Mouse (Mus musculus) hindbrain, embryonic 11.5 days (tissue): ENCODE data around the gene Elp4. TPM values are rescaled to one million over a fixed set of nuclear protein-coding genes. Genes with fewer than 3 reads are reported as not detected.

Experiments used
- ATAC-seq: fragments of 200-750 bp; cut with Nextera tagmentation; 2 replicates; pipeline ENCODE4 v1.8.0; 2017; ENCODE audit warnings: mild to moderate bottlenecking, moderate TSS enrichment, moderate library complexity; ENCODE audit not compliant: low FRiP score
- DNase-seq: peaks from one replicate; pipeline ENCODE4 v3.0.0-alpha.2; 2015; ENCODE audit warnings: low spot score
- H3K27ac ChIP-seq: fragments of 300-500 bp; sonication (generic); 2 replicates; pipeline ENCODE4 v1.5.1; 2014; ENCODE audit warnings: mild to moderate bottlenecking, low read depth, low read length
- H3K27me3 ChIP-seq: fragments of 300-500 bp; sonication (generic); 2 replicates; pipeline ENCODE4 v1.6.1; 2014; ENCODE audit warnings: mild to moderate bottlenecking, low read length, moderate library complexity, mixed read lengths; ENCODE audit not compliant: control insufficient read depth, insufficient read depth
- H3K36me3 ChIP-seq: fragments of 300-500 bp; sonication (generic); 2 replicates; pipeline ENCODE4 v1.6.1; 2014; ENCODE audit warnings: mild to moderate bottlenecking, low read length, moderate library complexity, mixed read lengths; ENCODE audit not compliant: control insufficient read depth, insufficient read depth
- H3K4me1 ChIP-seq: fragments of 300-500 bp; sonication (generic); replicated peaks from 2 replicates; pipeline ENCODE4 v1.6.1; 2014; ENCODE audit warnings: low read length, mixed read lengths; ENCODE audit not compliant: control insufficient read depth, insufficient read depth
- H3K4me2 ChIP-seq: fragments of 300-500 bp; sonication (generic); replicated peaks from 2 replicates; pipeline ENCODE4 v1.6.1; 2014; ENCODE audit warnings: mild to moderate bottlenecking, low read depth, low read length
- H3K4me3 ChIP-seq: fragments of 300-500 bp; sonication (generic); 2 replicates; pipeline ENCODE4 v1.5.1; 2014; ENCODE audit warnings: low read depth, low read length
- H3K9ac ChIP-seq: fragments of 300-500 bp; sonication (generic); 2 replicates; pipeline ENCODE4 v1.6.1; 2014; ENCODE audit warnings: low read depth, low read length
- H3K9me3 ChIP-seq: fragments of 300-500 bp; sonication (generic); 2 replicates; pipeline ENCODE4 v1.6.1; 2016; ENCODE audit warnings: low read length; ENCODE audit not compliant: control insufficient read depth
- WGBS: fragments of 180-500 bp; shearing (Covaris S2); extraction: QIAGEN DNeasy Blood & Tissue Kit; methylation state at CpG from one replicate; pipeline ENCODE4 v1.1.7; 2014; 5-methylcytosine and 5-hydroxymethylcytosine counted together
- polyA plus RNA-seq: library from polyadenylated mRNA; unstranded; fragments of >200 nt; fragmentation: Nextera tagmentation; extraction: Ambion mirVana; gene quantifications from 2 replicates; pipeline ENCODE4 v1.2.1, GENCODE M21; 2014

The Elp4 gene
- polyA plus RNA-seq, 1 experiment from 2014 or later, result 61.9 TPM

- Histone ChIP-seq H3K4me1 (no peaks in the 10 kb centered on the region), H3K36me3 (no peaks in the 10 kb centered on the region), H3K9ac (no peak overlapping the region), H3K9me3 (no peaks in the 10 kb centered on the region), H3K27ac (no peak overlapping the region), H3K27me3 (no peaks in the 10 kb centered on the region), H3K4me3 (no peak overlapping the region), H3K4me2 (no peak overlapping the region)
- DNase-seq, result no peak
- no peak for ATAC-seq
- 89% methylated on average over 3 of the region's 3 CpGs for WGBS
Measured at GRCm38 (mm10) chr2:105815170-105815569, 89.2 kb downstream of the Elp4 start.

- 75% methylated on average over 3 of the region's 3 CpGs for WGBS
- H3K27me3 ChIP-seq, result no peaks in the 10 kb centered on the region
- H3K4me3 ChIP-seq, result no peak overlapping the region
- H3K4me1 ChIP-seq, result no peaks in the 10 kb centered on the region
- ATAC-seq (no peak), DNase-seq (peak; percentile 25)
- no peaks in the 10 kb centered on the region for H3K36me3 ChIP-seq
- H3K4me2 ChIP-seq, result no peak overlapping the region
- H3K27ac ChIP-seq, result no peak overlapping the region
- H3K9me3 ChIP-seq, result no peaks in the 10 kb centered on the region
- no peak overlapping the region for H3K9ac ChIP-seq
Measured at GRCm38 (mm10) chr2:105813041-105813440, 91.3 kb downstream of the Elp4 start.

DNA sequence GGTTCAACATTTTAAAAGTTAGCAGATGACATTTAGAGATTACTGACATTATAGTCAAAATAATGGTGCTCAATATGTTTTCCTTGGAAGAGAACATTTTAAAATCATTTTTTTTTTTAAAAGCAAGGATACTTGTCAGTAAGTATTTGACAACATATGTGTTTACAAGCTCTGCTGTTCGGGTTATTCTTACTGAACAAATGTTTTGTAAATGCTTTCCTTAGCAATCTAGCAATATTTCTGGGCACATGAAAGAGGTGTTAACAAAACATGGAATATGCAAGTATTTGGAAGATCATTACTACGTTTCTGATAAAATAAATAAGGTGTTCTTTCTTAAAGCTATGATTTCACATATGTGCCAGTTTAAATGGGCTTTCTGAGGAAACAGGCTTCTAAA lies 94.1 kb downstream of the Elp4 start:
- Histone ChIP-seq H3K4me3 (no peak overlapping the region), H3K4me1 (no peaks in the 10 kb centered on the region), H3K9me3 (no peaks in the 10 kb centered on the region), H3K9ac (no peak overlapping the region), H3K36me3 (no peaks in the 10 kb centered on the region), H3K27ac (no peak overlapping the region), H3K4me2 (no peak overlapping the region), H3K27me3 (no peaks in the 10 kb centered on the region)
- WGBS, result 95% methylated on average over 2 of the region's 2 CpGs
- ATAC-seq (no peak), DNase-seq (no peak)

DNA sequence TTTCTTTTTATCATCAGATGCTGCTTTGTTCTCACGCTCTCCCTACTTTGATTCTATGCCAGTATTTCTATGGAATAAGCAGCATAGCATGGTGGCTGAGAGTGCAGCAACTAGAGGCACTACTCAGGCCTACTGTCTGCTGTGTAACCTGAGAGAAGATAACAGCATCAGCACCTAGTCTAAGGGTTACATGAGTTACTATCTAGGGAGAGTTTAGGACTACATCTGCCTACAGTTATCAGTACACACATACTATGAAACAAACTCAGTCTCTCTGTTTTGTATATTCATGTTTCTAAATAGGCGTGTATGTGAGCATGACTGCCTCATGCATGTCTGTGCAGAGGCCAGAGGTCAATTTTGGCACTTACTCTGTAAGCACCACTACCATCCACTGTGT lies 97.8 kb downstream of the Elp4 start:
- no peaks in the 10 kb centered on the region for H3K9me3 ChIP-seq
- ATAC-seq (no peak), DNase-seq (no peak)
- WGBS, result 75% methylated on average over 2 of the region's 2 CpGs
- H3K36me3 ChIP-seq, result no peaks in the 10 kb centered on the region
- no peak overlapping the region for H3K9ac ChIP-seq
- H3K4me3 ChIP-seq, result no peak overlapping the region
- H3K4me2 ChIP-seq, result no peak overlapping the region
- H3K27me3 ChIP-seq, result no peaks in the 10 kb centered on the region
- no peak overlapping the region for H3K27ac ChIP-seq
- H3K4me1 ChIP-seq, result no peaks in the 10 kb centered on the region; the same call in 1 of the 2 replicates

- ATAC-seq, result no peak
- DNase-seq, result no peak
- Histone ChIP-seq H3K27me3 (no peaks in the 10 kb centered on the region), H3K9me3 (no peaks in the 10 kb centered on the region), H3K4me1 (no peaks in the 10 kb centered on the region; the same call in 1 of the 2 replicates), H3K4me3 (no peak overlapping the region), H3K4me2 (no peak overlapping the region), H3K36me3 (no peaks in the 10 kb centered on the region), H3K9ac (no peak overlapping the region), H3K27ac (no peak overlapping the region)
- 90% methylated on average over 4 of the region's 4 CpGs for WGBS
Measured at GRCm38 (mm10) chr2:105806047-105806446, 98.3 kb downstream of the Elp4 start.

DNA sequence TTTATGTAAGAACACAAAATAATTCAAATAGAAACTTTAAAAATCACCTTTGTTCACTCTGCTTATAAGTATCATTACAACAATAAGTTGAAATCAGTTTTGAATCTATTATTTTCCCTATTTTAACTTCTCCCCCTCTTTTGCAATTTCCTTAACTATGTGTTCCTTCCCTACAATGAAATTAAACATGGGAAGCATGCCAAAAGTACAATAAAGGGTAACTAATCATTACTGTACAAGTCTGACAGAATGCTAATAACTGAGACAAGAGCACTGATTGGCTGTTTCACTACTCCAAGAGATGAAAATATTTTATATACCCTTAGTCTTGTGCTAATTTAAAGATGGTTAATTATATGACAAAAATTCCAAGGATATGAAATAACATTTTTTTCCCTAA lies 99.2 kb downstream of the Elp4 start:
- H3K9ac ChIP-seq, result no peak overlapping the region
- H3K4me2 ChIP-seq, result no peak overlapping the region
- no peaks in the 10 kb centered on the region for H3K9me3 ChIP-seq
- ATAC-seq (no peak), DNase-seq (no peak)
- no peaks in the 10 kb centered on the region for H3K36me3 ChIP-seq
- no peak overlapping the region for H3K4me3 ChIP-seq
- no peaks in the 10 kb centered on the region; the same call in 1 of the 2 replicates for H3K4me1 ChIP-seq
- no peak overlapping the region for H3K27ac ChIP-seq
- H3K27me3 ChIP-seq, result no peaks in the 10 kb centered on the region

- no peak overlapping the region for H3K4me3 ChIP-seq
- no peaks in the 10 kb centered on the region for H3K27me3 ChIP-seq
- DNase-seq, result no peak
- no peaks in the 10 kb centered on the region for H3K36me3 ChIP-seq
- H3K27ac ChIP-seq, result no peak overlapping the region
- H3K9ac ChIP-seq, result no peak overlapping the region
- H3K9me3 ChIP-seq, result no peaks in the 10 kb centered on the region
- H3K4me1 ChIP-seq, result no peaks in the 10 kb centered on the region; the same call in 1 of the 2 replicates
- WGBS, result 39% methylated on average over 10 of the region's 10 CpGs
- H3K4me2 ChIP-seq, result no peak overlapping the region
- ATAC-seq, result peak; percentile 65
Measured at GRCm38 (mm10) chr2:105804506-105804905, 99.9 kb downstream of the Elp4 start.

DNA sequence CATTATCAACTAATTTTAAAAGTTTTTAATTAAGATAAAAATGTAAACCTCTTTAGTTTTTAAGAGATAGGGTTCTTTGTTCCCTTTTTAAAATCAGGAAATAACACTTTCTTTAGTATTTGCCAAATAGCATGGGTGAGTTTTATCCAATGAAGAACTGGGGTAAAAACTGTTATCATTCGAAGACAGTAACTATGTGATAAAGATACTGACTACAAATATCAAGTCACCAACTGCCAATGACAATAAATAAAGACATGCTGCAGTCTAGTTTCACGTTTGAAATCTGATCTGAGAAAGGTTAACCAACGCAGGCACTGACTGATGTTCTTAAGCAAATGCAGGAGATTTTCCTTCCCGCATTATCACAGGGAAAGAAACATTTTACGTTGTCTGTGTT lies 100.9 kb downstream of the Elp4 start:
- ATAC-seq (no peak), DNase-seq (no peak)
- H3K9ac ChIP-seq, result no peak overlapping the region
- no peaks in the 10 kb centered on the region for H3K27me3 ChIP-seq
- H3K9me3 ChIP-seq, result no peaks in the 10 kb centered on the region
- no peaks in the 10 kb centered on the region; the same call in 1 of the 2 replicates for H3K4me1 ChIP-seq
- 56% methylated on average over 5 of the region's 5 CpGs for WGBS
- no peak overlapping the region for H3K4me3 ChIP-seq
- no peaks in the 10 kb centered on the region for H3K36me3 ChIP-seq
- no peak overlapping the region for H3K4me2 ChIP-seq
- H3K27ac ChIP-seq, result no peak overlapping the region

DNA sequence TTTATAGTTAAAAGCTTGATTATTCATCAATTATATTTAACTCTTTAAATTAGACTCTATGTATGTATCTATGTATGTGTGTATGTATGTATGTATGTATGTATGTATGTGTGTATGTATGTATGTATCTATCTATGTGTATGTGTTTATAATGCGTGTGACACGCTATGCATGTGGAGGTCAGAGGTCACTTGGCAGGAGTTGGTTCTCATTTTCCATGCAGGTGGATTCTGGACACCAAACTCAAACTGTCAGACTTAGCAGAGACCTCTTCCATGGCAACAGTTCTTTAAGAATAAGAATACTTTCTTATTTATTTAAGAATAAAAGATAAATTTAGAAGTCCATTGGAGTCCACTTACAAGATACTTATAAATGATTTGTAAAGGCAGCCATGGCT lies 101.5 kb downstream of the Elp4 start:
- Histone ChIP-seq H3K9ac (no peak overlapping the region), H3K4me2 (no peak overlapping the region), H3K4me3 (no peak overlapping the region), H3K27me3 (no peaks in the 10 kb centered on the region), H3K27ac (no peak overlapping the region), H3K9me3 (no peaks in the 10 kb centered on the region), H3K4me1 (no peaks in the 10 kb centered on the region; the same call in 1 of the 2 replicates), H3K36me3 (no peaks in the 10 kb centered on the region)
- WGBS, result 91% methylated on average over 2 of the region's 2 CpGs
- no peak for DNase-seq
- no peak for ATAC-seq
